In the genomic region with DNA sequence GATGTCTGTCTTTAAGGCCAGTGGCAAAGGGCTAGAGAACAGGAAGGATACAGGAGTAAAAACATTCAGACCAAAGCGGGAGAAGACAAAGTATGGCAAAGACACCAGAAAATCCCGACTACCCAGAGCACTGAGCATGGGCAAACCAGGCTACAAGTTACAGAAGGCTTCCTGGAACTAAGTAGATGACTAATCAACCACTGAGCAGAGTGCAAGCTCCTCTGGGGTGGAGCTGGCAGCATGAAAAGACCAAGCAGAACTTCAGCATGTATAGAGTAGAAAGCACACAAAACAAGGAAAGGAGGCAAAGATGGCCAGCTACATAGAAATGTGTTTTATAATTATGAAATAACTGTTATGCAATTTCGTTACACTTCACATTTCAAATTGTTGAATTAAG, we compare ENCODE assay signal across 28 mouse cellular contexts. TPM values are rescaled to one million over a fixed set of nuclear protein-coding genes. Genes with fewer than 3 reads are reported as not detected.
DNase-seq lines count a peak whose midpoint lies in the region; ATAC-seq and TF ChIP-seq lines count a peak whose summit lies in the region.
"Had no signal": no experiment of that assay in that cellular context is flagged by ENCODE, and none has a peak within 500 bp of the region (broad histone marks: within the 10 kb centered on the region; RNA-seq: fewer than 3 reads in every experiment).

No protein-coding gene starts in this region.

- 59% methylated on average over 3 of the region's 3 CpGs for WGBS in liver, embryonic 13.5 days (ENCODE audit: insufficient replicate concordance)
- 73% methylated on average over 3 of the region's 3 CpGs for WGBS in liver, postnatal 0 days (ENCODE audit: insufficient replicate concordance)
- 84% methylated on average over 3 of the region's 3 CpGs for WGBS in embryonic facial prominence, embryonic 10.5 days
- WGBS in hindbrain, embryonic 10.5 days, result 88% methylated on average over 3 of the region's 3 CpGs

- TF ChIP-seq EP300 in liver, postnatal 0 days (IDR thresholded peaks at IDR 0.05; ENCODE audit: low read depth), result no peak
- TF ChIP-seq EP300 in CH12.LX (IDR thresholded peaks at IDR 0.05; ENCODE audit: low read length), result no peak

- 0 out of 2 replicates have a peak, but pooled peaks have one; percentile 53 for ATAC-seq in liver, embryonic 13.5 days (ENCODE audit: low read depth)
- no peak for ATAC-seq in liver, postnatal 0 days
- peak; percentile 84 for ATAC-seq in megakaryocyte, adult 5-6 weeks (ENCODE audit: poor library complexity, severe bottlenecking)
- no peak for ATAC-seq in inflammation-experienced regulatory T-cells, adult 6 months
- ATAC-seq: forebrain, embryonic 15.5 days; hindbrain, postnatal 0 days; intestine, embryonic 16.5 days had no signal

- dilution Hi-C loops in CH12.LX (cut with MboI; ENCODE audit: extremely low pct_ligation_motif_present, extremely low pct_unique_long_range_greater_than_20kb, low sequenced_read_pairs), result no loop called here

- no peak overlapping the region for H3K4me2 ChIP-seq in liver, embryonic 13.5 days
- no peak overlapping the region for H3K4me2 ChIP-seq in liver, postnatal 0 days (ENCODE audit: low read depth, low read length)
- no peak overlapping the region for H3K4me2 ChIP-seq in CH12.LX (ENCODE audit: insufficient read depth, low read depth, poor library complexity, severe bottlenecking)
- H3K4me2 ChIP-seq: embryonic facial prominence, embryonic 12.5 days; forebrain, embryonic 15.5 days; heart, embryonic 15.5 days; hindbrain, embryonic 12.5 days; lung, embryonic 14.5 days; midbrain, embryonic 12.5 days; neural tube, embryonic 13.5 days had no signal

- TF ChIP-seq RAD21 in CH12.LX (IDR thresholded peaks at IDR 0.05; ENCODE audit: low read depth, low read length), result no peak

- in situ Hi-C loops in CH12.LX (cut with MboI; ENCODE audit: low pct_ligation_motif_present, low pct_unique_long_range_greater_than_20kb, low sequenced_read_pairs), result no loop called here

- H3K27ac ChIP-seq in liver, embryonic 13.5 days, result no peak overlapping the region
- H3K27ac ChIP-seq in liver, postnatal 0 days (ENCODE audit: low read depth), result no peak overlapping the region
- no peak overlapping the region for H3K27ac ChIP-seq in CH12.LX (ENCODE audit: insufficient read depth, low read depth)
- no peak overlapping the region for H3K27ac ChIP-seq in embryonic facial prominence, embryonic 10.5 days (replicated peaks)
- H3K27ac ChIP-seq in hindbrain, embryonic 10.5 days, result no peak overlapping the region
- H3K27ac ChIP-seq: embryonic facial prominence, embryonic 12.5 days; forebrain, embryonic 15.5 days; heart, embryonic 10.5 days; heart, embryonic 15.5 days; hindbrain, embryonic 12.5 days; hindbrain, postnatal 0 days; midbrain, embryonic 12.5 days; neural tube, embryonic 13.5 days had no signal

- no peaks in the 10 kb centered on the region for H3K27me3 ChIP-seq in liver, embryonic 13.5 days
- H3K27me3 ChIP-seq in liver, postnatal 0 days (ENCODE audit: insufficient read depth, low read length), result no peaks in the 10 kb centered on the region
- H3K27me3 ChIP-seq in CH12.LX (replicated peaks), result no peaks in the 10 kb centered on the region
- no peaks in the 10 kb centered on the region for H3K27me3 ChIP-seq in embryonic facial prominence, embryonic 10.5 days (replicated peaks; ENCODE audit: low read depth, poor library complexity, severe bottlenecking)
- no peaks in the 10 kb centered on the region for H3K27me3 ChIP-seq in hindbrain, embryonic 10.5 days (ENCODE audit: insufficient read depth, poor library complexity, severe bottlenecking)
- H3K27me3 ChIP-seq: embryonic facial prominence, embryonic 12.5 days; forebrain, embryonic 15.5 days; heart, embryonic 15.5 days; hindbrain, embryonic 12.5 days; megakaryocyte, embryonic 14.5 days; midbrain, embryonic 12.5 days; neural tube, embryonic 13.5 days had no signal

- H3K9ac ChIP-seq in liver, embryonic 13.5 days, result no peak overlapping the region
- H3K9ac ChIP-seq in liver, postnatal 0 days (replicated peaks), result no peak overlapping the region
- H3K9ac ChIP-seq in CH12.LX (ENCODE audit: insufficient read depth, low read depth), result no peak overlapping the region
- H3K9ac ChIP-seq: embryonic facial prominence, embryonic 12.5 days; forebrain, embryonic 15.5 days; heart, embryonic 15.5 days; hindbrain, embryonic 12.5 days; lung, embryonic 14.5 days; midbrain, embryonic 12.5 days; neural tube, embryonic 13.5 days had no signal

- peaks cover 16% of the 10 kb centered on the region; the same call in 1 of the 2 replicates for H3K36me3 ChIP-seq in liver, embryonic 13.5 days
- H3K36me3 ChIP-seq in liver, postnatal 0 days (replicated peaks; ENCODE audit: insufficient read depth, low read length), result peaks cover 2% of the 10 kb centered on the region; the same call in 1 of the 2 replicates
- H3K36me3 ChIP-seq in CH12.LX (replicated peaks in 1 of 2; ENCODE audit: control insufficient read depth in 1 of 2, insufficient read depth in 1 of 2, low read length in 1 of 2), result peaks cover 0 to 25% of the 10 kb centered on the region in 2 experiments
- H3K36me3 ChIP-seq in embryonic facial prominence, embryonic 10.5 days (replicated peaks), result peaks cover 15% of the 10 kb centered on the region
- peaks cover 14% of the 10 kb centered on the region; the same call in 1 of the 2 replicates for H3K36me3 ChIP-seq in hindbrain, embryonic 10.5 days
- H3K36me3 ChIP-seq: forebrain, embryonic 15.5 days; heart, embryonic 15.5 days had no signal

- TF ChIP-seq CTCF in liver, postnatal 0 days (IDR thresholded peaks at IDR 0.05; ENCODE audit: low read depth), result no peak
- no peak for TF ChIP-seq CTCF in CH12.LX (conservative IDR thresholded peaks at IDR 0.05 in 1 of 2, IDR thresholded peaks at IDR 0.05 in 1 of 2; ENCODE audit: low read depth in 2 of 2, low read length in 2 of 2)

- no peak overlapping the region for H3K4me3 ChIP-seq in liver, embryonic 13.5 days (replicated peaks)
- no peak overlapping the region for H3K4me3 ChIP-seq in liver, postnatal 0 days (ENCODE audit: low read depth, low read length)
- no peak overlapping the region for H3K4me3 ChIP-seq in CH12.LX (replicated peaks in 1 of 3; ENCODE audit: low read depth in 2 of 3, low read length in 2 of 3, poor library complexity in 1 of 3)
- no peak overlapping the region for H3K4me3 ChIP-seq in embryonic facial prominence, embryonic 10.5 days
- H3K4me3 ChIP-seq in hindbrain, embryonic 10.5 days, result no peak overlapping the region
- H3K4me3 ChIP-seq: embryonic facial prominence, embryonic 12.5 days; forebrain, embryonic 15.5 days; heart, embryonic 10.5 days; heart, embryonic 15.5 days; hindbrain, embryonic 12.5 days; megakaryocyte, embryonic 14.5 days; midbrain, embryonic 12.5 days; neural tube, embryonic 13.5 days had no signal

- no peak for TF ChIP-seq POLR2A in CH12.LX (IDR thresholded peaks at IDR 0.05; ENCODE audit: low read depth, low read length)

- H3K79me2 ChIP-seq in CH12.LX (replicated peaks; ENCODE audit: control insufficient read depth, extremely low read depth, insufficient read depth, poor library complexity, severe bottlenecking), result peaks cover 14% of the 10 kb centered on the region

- no peaks in the 10 kb centered on the region for H3K9me3 ChIP-seq in liver, embryonic 13.5 days (replicated peaks)
- no peaks in the 10 kb centered on the region for H3K9me3 ChIP-seq in liver, postnatal 0 days (ENCODE audit: low read length)
- H3K9me3 ChIP-seq in CH12.LX (replicated peaks; ENCODE audit: low read length), result no peaks in the 10 kb centered on the region
- no peaks in the 10 kb centered on the region for H3K9me3 ChIP-seq in embryonic facial prominence, embryonic 10.5 days
- H3K9me3 ChIP-seq in hindbrain, embryonic 10.5 days, result no peaks in the 10 kb centered on the region
- H3K9me3 ChIP-seq: embryonic facial prominence, embryonic 12.5 days; forebrain, embryonic 15.5 days; G1E; heart, embryonic 10.5 days; heart, embryonic 15.5 days; hindbrain, embryonic 12.5 days; megakaryocyte, embryonic 14.5 days; midbrain, embryonic 12.5 days; neural tube, embryonic 13.5 days had no signal

- no peak for DNase-seq in liver, embryonic 13.5 days
- DNase-seq in liver, postnatal 0 days, result no peak
- DNase-seq in 3T3-L1 (ENCODE audit: low read depth, low spot score), result peak; percentile 61
- peak; percentile 13 for DNase-seq in CH12.LX (ENCODE audit: extremely low read depth)
- no peak for DNase-seq in embryonic facial prominence, embryonic 10.5 days (ENCODE audit: low spot score)
- no peak for DNase-seq in hindbrain, embryonic 10.5 days (ENCODE audit: low spot score)
- DNase-seq: cerebellum, adult 8-10 months; cerebellum, postnatal 25 days; gastrocnemius, postnatal 10 days; kidney, postnatal 14 days; layer of hippocampus, adult 9-11 months; lung, embryonic 14.5 days; thymus, postnatal 4 days had no signal

- peaks cover 61% of the 10 kb centered on the region for H3K4me1 ChIP-seq in liver, embryonic 13.5 days (replicated peaks)
- H3K4me1 ChIP-seq in liver, postnatal 0 days (ENCODE audit: insufficient read depth), result peaks cover 20% of the 10 kb centered on the region
- peaks cover 2 to 25% of the 10 kb centered on the region in 2 experiments; a peak in 3 of 4 replicates for H3K4me1 ChIP-seq in CH12.LX (ENCODE audit: control insufficient read depth in 1 of 2, insufficient read depth in 2 of 2)
- peaks cover 8% of the 10 kb centered on the region for H3K4me1 ChIP-seq in embryonic facial prominence, embryonic 10.5 days
- H3K4me1 ChIP-seq in hindbrain, embryonic 10.5 days (replicated peaks), result peaks cover 8% of the 10 kb centered on the region

RNA-seq across cellular contexts. Expression of gene Scyl2, which starts 5.6 kb away (rescaled TPM):
- 4.3 and 5.1 TPM in 2 replicates for polyA plus RNA-seq in liver, embryonic 13.5 days (2015; fragmentation: Nextera tagmentation; extraction: Ambion mirVana)
- 3.5 and 4.8 TPM in 2 replicates for polyA plus RNA-seq in liver, postnatal 0 days (2015; fragmentation: Nextera tagmentation; extraction: Ambion mirVana)
- 14.1 and 15.1 TPM in 2 replicates for total RNA-seq in CH12.LX (2012; rRNA removed)
- total RNA-seq in CH12.LX (2014; rRNA removed), result 17.4 and 19.5 TPM in 2 replicates
- polyA plus RNA-seq in CH12.LX (2012; ENCODE audit: insufficient read length, low read depth), result 15.5 and 17.2 TPM in 2 replicates
- 28.4 and 30.3 TPM in 2 replicates for total RNA-seq in megakaryocyte, adult 5-6 weeks (2015)
- 32.8 and 33.6 TPM in 2 replicates for total RNA-seq in megakaryocyte, adult 5-6 weeks (2017)
- 9.8 and 10.5 TPM in 2 replicates for polyA plus RNA-seq in embryonic facial prominence, embryonic 10.5 days (2016; fragmentation: Nextera tagmentation; extraction: Ambion mirVana)
- polyA plus RNA-seq in hindbrain, embryonic 10.5 days (2016; fragmentation: Nextera tagmentation; extraction: Ambion mirVana), result 8.3 and 9.9 TPM in 2 replicates
- 10 to 100 TPM in 1 of 3 experiments, 1 to 10 TPM in 2; 7.8 to 10.7 (median 9.9) TPM for polyA plus RNA-seq in inflammation-experienced regulatory T-cells, adult 6 months (2017; shearing (Covaris generic))

RNA-seq across cellular contexts. Expression of gene Actr6, which starts 51.6 kb away (rescaled TPM):
- polyA plus RNA-seq in liver, embryonic 13.5 days (2015; fragmentation: Nextera tagmentation; extraction: Ambion mirVana), result 18.1 and 24.1 TPM in 2 replicates
- 19.2 and 19.9 TPM in 2 replicates for polyA plus RNA-seq in liver, postnatal 0 days (2015; fragmentation: Nextera tagmentation; extraction: Ambion mirVana)
- total RNA-seq in CH12.LX (2012; rRNA removed), result 11.7 and 14.6 TPM in 2 replicates
- total RNA-seq in CH12.LX (2014; rRNA removed), result 48.4 and 50.5 TPM in 2 replicates
- 18.0 and 21.4 TPM in 2 replicates for polyA plus RNA-seq in CH12.LX (2012; ENCODE audit: insufficient read length, low read depth)
- 20.1 and 27.0 TPM in 2 replicates for total RNA-seq in megakaryocyte, adult 5-6 weeks (2015)
- total RNA-seq in megakaryocyte, adult 5-6 weeks (2017), result 12.1 and 14.8 TPM in 2 replicates
- polyA plus RNA-seq in embryonic facial prominence, embryonic 10.5 days (2016; fragmentation: Nextera tagmentation; extraction: Ambion mirVana), result 35.7 and 36.3 TPM in 2 replicates
- polyA plus RNA-seq in hindbrain, embryonic 10.5 days (2016; fragmentation: Nextera tagmentation; extraction: Ambion mirVana), result 36.3 and 37.2 TPM in 2 replicates
- 10 to 100 TPM; 43.5 to 52.5 (median 44.7) TPM for polyA plus RNA-seq in inflammation-experienced regulatory T-cells, adult 6 months (2017; shearing (Covaris generic))

RNA-seq across cellular contexts. Expression of gene Slc17a8, which starts 59.5 kb away (rescaled TPM):
- 0.03 TPM in 1 of 2 replicates, not detected in the other for polyA plus RNA-seq in liver, embryonic 13.5 days (2015; fragmentation: Nextera tagmentation; extraction: Ambion mirVana)
- 0.11 and 0.15 TPM in 2 replicates for polyA plus RNA-seq in liver, postnatal 0 days (2015; fragmentation: Nextera tagmentation; extraction: Ambion mirVana)
- total RNA-seq in CH12.LX (2012; rRNA removed), result not detected in 2 replicates
- not detected in 2 replicates for total RNA-seq in CH12.LX (2014; rRNA removed)
- not detected in 2 replicates for polyA plus RNA-seq in CH12.LX (2012; ENCODE audit: insufficient read length, low read depth)
- 0.50 TPM in 1 of 2 replicates, not detected in the other for total RNA-seq in megakaryocyte, adult 5-6 weeks (2015)
- not detected in 2 replicates for total RNA-seq in megakaryocyte, adult 5-6 weeks (2017)
- polyA plus RNA-seq in embryonic facial prominence, embryonic 10.5 days (2016; fragmentation: Nextera tagmentation; extraction: Ambion mirVana), result 0.07 and 0.08 TPM in 2 replicates
- polyA plus RNA-seq in hindbrain, embryonic 10.5 days (2016; fragmentation: Nextera tagmentation; extraction: Ambion mirVana), result 0.10 and 0.58 TPM in 2 replicates
- polyA plus RNA-seq in inflammation-experienced regulatory T-cells, adult 6 months (2017; shearing (Covaris generic)), result under 1 TPM in 1 of 3 experiments, not detected in 2; 0.19 TPM
- total RNA-seq: heart, postnatal 25 days had no signal
- polyA plus RNA-seq: G1E; limb, embryonic 11.5 days; lung, embryonic 14.5 days had no signal

Comparison
In these comparisons a context has a peak if more than half of its experiments do, and no peak if none do; other contexts are left out.
1. ATAC-seq: peak in liver, embryonic 13.5 days (single experiment) and megakaryocyte, adult 5-6 weeks (single experiment); none in liver, postnatal 0 days (single experiment) and inflammation-experienced regulatory T-cells, adult 6 months (single experiment).
2. DNase-seq: peak in 3T3-L1 (single experiment) and CH12.LX (single experiment); none in liver, embryonic 13.5 days (single experiment), liver, postnatal 0 days (single experiment), embryonic facial prominence, embryonic 10.5 days (single experiment) and hindbrain, embryonic 10.5 days (single experiment).